Mouse (Mus musculus) forebrain, postnatal 0 days (tissue): Measurements from ENCODE around the gene Hps3. TPM values are rescaled to one million over a fixed set of nuclear protein-coding genes. Genes with fewer than 3 reads are reported as not detected.

ENCODE experiments used
- ATAC-seq: fragments of 200-750 bp; cut with Nextera tagmentation; 2 replicates; pipeline ENCODE4 v1.8.0; 2017; ENCODE audit warnings: mild to moderate bottlenecking, moderate library complexity
- DNase-seq: peaks from one replicate; pipeline ENCODE4 v3.0.0-alpha.2; 2015
- H3K27ac ChIP-seq: fragments of 300-500 bp; sonication (generic); 2 replicates; pipeline ENCODE4 v1.5.1; 2014; ENCODE audit warnings: low read depth, mild to moderate bottlenecking, antibody characterized with exemption, low read length, moderate library complexity, mixed read lengths
- H3K27me3 ChIP-seq: fragments of 300-500 bp; sonication (generic); 2 replicates; pipeline ENCODE4 v1.6.1; 2014; ENCODE audit warnings: mild to moderate bottlenecking, low read length, mixed read lengths; ENCODE audit not compliant: insufficient read depth
- H3K36me3 ChIP-seq: fragments of 300-500 bp; sonication (generic); 2 replicates; pipeline ENCODE4 v1.6.1; 2014; ENCODE audit warnings: mild to moderate bottlenecking, moderate library complexity; ENCODE audit not compliant: insufficient read depth
- H3K4me1 ChIP-seq: fragments of 300-500 bp; sonication (generic); 2 replicates; pipeline ENCODE4 v1.6.1; 2014; ENCODE audit warnings: antibody characterized with exemption; ENCODE audit not compliant: insufficient read depth
- H3K4me2 ChIP-seq: fragments of 300-500 bp; sonication (generic); 2 replicates; pipeline ENCODE4 v1.6.1; 2014; ENCODE audit warnings: low read depth, mild to moderate bottlenecking, moderate library complexity
- H3K4me3 ChIP-seq: fragments of 300-500 bp; sonication (generic); 2 replicates; pipeline ENCODE4 v1.5.1; 2014; ENCODE audit warnings: low read depth, low read length, mixed read lengths
- H3K9ac ChIP-seq: fragments of 300-500 bp; sonication (generic); 2 replicates; pipeline ENCODE4 v1.6.1; 2014; ENCODE audit warnings: mild to moderate bottlenecking
- H3K9me3 ChIP-seq: fragments of 300-500 bp; sonication (generic); 2 replicates; pipeline ENCODE4 v1.6.1; 2016; ENCODE audit warnings: low read length
- CTCF ChIP-seq: sonication (generic); IDR thresholded peaks from 2 replicates; pipeline ENCODE4 v1.5.1; 2016; ENCODE audit warnings: antibody characterized with exemption, control low read depth, low read depth
- polyA plus RNA-seq: library from polyadenylated mRNA; unstranded; fragments of >200 nt; fragmentation: Nextera tagmentation; extraction: Ambion mirVana; gene quantifications from 2 replicates; pipeline ENCODE4 v1.2.1, GENCODE M21; 2015
- total RNA-seq: library from RNA; depleted of rRNA; stranded (reverse); fragments of >200 nt; gene quantifications from 2 replicates; pipeline ENCODE4 v1.2.3, GENCODE M21; 2014; rRNA removed

Gene Hps3
- total and polyA plus RNA-seq, 2 experiments from 2014 or later = 10.6 to 20.7 TPM

DNA sequence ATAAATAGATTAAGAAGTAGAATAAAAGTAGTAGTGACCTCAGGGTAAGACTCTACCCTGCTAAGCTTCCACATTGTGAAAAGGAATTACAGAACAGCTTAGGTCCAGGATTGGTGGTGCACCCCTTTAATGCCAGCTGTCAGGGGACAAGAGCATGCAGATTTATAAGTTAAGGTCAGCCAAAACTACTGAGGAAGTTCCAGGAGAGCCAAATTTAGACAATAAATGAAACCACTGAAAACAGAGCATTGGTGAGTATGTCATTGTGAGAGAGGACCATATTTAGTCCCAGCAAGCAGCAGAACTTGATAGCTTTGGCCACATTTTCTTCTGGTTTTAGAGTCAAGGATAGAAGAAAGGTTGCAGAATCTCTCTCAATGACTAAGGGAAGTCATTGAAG is 86.6 kb downstream of the Hps3 start:
- no peak for ATAC-seq
- Histone ChIP-seq H3K9me3 (no peaks in the 10 kb centered on the region), H3K4me3 (no peak overlapping the region), H3K27ac (no peak overlapping the region), H3K27me3 (no peaks in the 10 kb centered on the region), H3K4me1 (no peaks in the 10 kb centered on the region), H3K36me3 (no peaks in the 10 kb centered on the region), H3K9ac (no peak overlapping the region), H3K4me2 (no peak overlapping the region)
- TF ChIP-seq CTCF = no peak
- no peak for DNase-seq

Other genes with a start within 250 kb of the Hps3 start
- 10.1 and 18.5 TPM in 2 replicates for gene Cp, start 78.3 kb downstream of the Hps3 start, total RNA-seq
- gene Cp, start 78.3 kb downstream of the Hps3 start, polyA plus RNA-seq = 6.4 and 8.4 TPM in 2 replicates
- 16.2 and 18.2 TPM in 2 replicates for gene Hltf, start 22.5 kb upstream of the Hps3 start, total RNA-seq
- 8.0 and 8.8 TPM in 2 replicates for gene Hltf, start 22.5 kb upstream of the Hps3 start, polyA plus RNA-seq
- 27.2 and 35.9 TPM in 2 replicates for gene Gyg, start 120.0 kb upstream of the Hps3 start, total RNA-seq
- 65.9 and 69.3 TPM in 2 replicates for gene Gyg, start 120.0 kb upstream of the Hps3 start, polyA plus RNA-seq
- 0.57 and 1.8 TPM in 2 replicates for gene Cpa3, start 206.9 kb upstream of the Hps3 start, total RNA-seq
- 3.0 and 3.1 TPM in 2 replicates for gene Cpa3, start 206.9 kb upstream of the Hps3 start, polyA plus RNA-seq
- gene Cpb1, start 240.4 kb upstream of the Hps3 start, total RNA-seq = 0.14 TPM in 1 of 2 replicates, not detected in the other
- gene Cpb1, start 240.4 kb upstream of the Hps3 start, polyA plus RNA-seq = 0.24 TPM in 2 replicates